Mouse (Mus musculus) retina, postnatal 7 days (tissue): ENCODE measurements around the gene Chst8.

ENCODE experiments used
- DNase-seq: peaks from one replicate; pipeline ENCODE4 v3.0.0-alpha.2; 2012; ENCODE audit warnings: low read depth, low spot score

Chst8 gene

GRCm38 (mm10) chr7:34799950-34800511 lies 12.5 kb downstream of the Chst8 start:
- DNase-seq: no peak

GRCm38 (mm10) chr7:34799404-34799771 lies 13.1 kb downstream of the Chst8 start:
- DNase-seq: no peak

- DNase-seq: no peak
Measured at GRCm38 (mm10) chr7:34798441-34799403, 13.8 kb downstream of the Chst8 start.

- no peak for DNase-seq
Measured at GRCm38 (mm10) chr7:34798039-34798438, 14.5 kb downstream of the Chst8 start.

GRCm38 (mm10) chr7:34790459-34790858 lies 22.1 kb downstream of the Chst8 start:
- no peak for DNase-seq

GRCm38 (mm10) chr7:34787171-34787570 lies 25.3 kb downstream of the Chst8 start:
- no peak for DNase-seq

- no peak for DNase-seq
Measured at GRCm38 (mm10) chr7:34785052-34785451, 27.5 kb downstream of the Chst8 start.

GRCm38 (mm10) chr7:34784469-34784868 lies 28.0 kb downstream of the Chst8 start:
- no peak for DNase-seq

- DNase-seq: no peak
Measured at GRCm38 (mm10) chr7:34781988-34782387, 30.5 kb downstream of the Chst8 start.

- no peak for DNase-seq
Measured at GRCm38 (mm10) chr7:34781217-34781616, 31.3 kb downstream of the Chst8 start.

- no peak for DNase-seq
Measured at GRCm38 (mm10) chr7:34778426-34778825, 34.1 kb downstream of the Chst8 start.

- DNase-seq: no peak
Measured at GRCm38 (mm10) chr7:34775659-34776058, 36.9 kb downstream of the Chst8 start.

- DNase-seq: no peak
Measured at GRCm38 (mm10) chr7:34774947-34775346, 37.6 kb downstream of the Chst8 start.

- DNase-seq: no peak
Measured at GRCm38 (mm10) chr7:34774020-34774419, 38.5 kb downstream of the Chst8 start.

GRCm38 (mm10) chr7:34773309-34773708 lies 39.2 kb downstream of the Chst8 start:
- no peak for DNase-seq

GRCm38 (mm10) chr7:34769531-34769930 lies 43.0 kb downstream of the Chst8 start:
- no peak for DNase-seq

- DNase-seq: no peak
Measured at GRCm38 (mm10) chr7:34764250-34765148, 48.0 kb downstream of the Chst8 start.

GRCm38 (mm10) chr7:34759378-34759822 lies 53.1 kb downstream of the Chst8 start:
- DNase-seq: no peak

GRCm38 (mm10) chr7:34758721-34759120 lies 53.8 kb downstream of the Chst8 start:
- DNase-seq: no peak

- no peak for DNase-seq
Measured at GRCm38 (mm10) chr7:34757513-34757912, 55.0 kb downstream of the Chst8 start.

GRCm38 (mm10) chr7:34753140-34753886 lies 59.2 kb downstream of the Chst8 start:
- DNase-seq: no peak
